Mouse (Mus musculus) bone marrow macrophage, adult 2 months (primary cell): ENCODE data around the gene Gal3st4.

Experiments
- CTCF ChIP-seq: IDR thresholded peaks from 2 replicates; pipeline ENCODE4 v1.5.1; 2012; ENCODE audit warnings: low read depth, mild to moderate bottlenecking, low read length, moderate library complexity
- POLR2A ChIP-seq: IDR thresholded peaks from 2 replicates; pipeline ENCODE4 v1.6.1; 2012; ENCODE audit warnings: mild to moderate bottlenecking, low read depth, low read length, borderline replicate concordance

DNA sequence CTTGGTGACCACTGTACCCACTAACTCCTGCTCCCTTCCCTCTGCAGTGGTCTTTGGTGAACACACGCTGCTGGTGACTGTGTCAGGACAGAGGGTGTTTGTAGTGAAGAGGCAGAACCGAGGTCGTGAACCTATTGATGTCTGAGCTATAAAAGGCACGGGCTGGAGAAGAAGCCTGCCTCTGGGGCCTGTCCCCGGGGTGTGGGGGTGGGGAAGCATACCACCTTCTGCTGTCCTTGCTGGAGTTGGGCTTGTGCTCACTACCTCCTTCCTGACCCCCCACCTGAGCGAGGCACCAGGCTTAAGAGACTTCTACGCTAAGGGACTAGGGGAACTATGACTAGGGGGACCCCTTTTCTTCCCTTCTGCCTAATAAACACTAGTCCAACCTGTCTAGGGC lies 13.6 kb downstream of the Gal3st4 start:
- no peak for TF ChIP-seq CTCF
- no peak for TF ChIP-seq POLR2A
